Mouse (Mus musculus): Measurements from ENCODE around the gene Emb.
A peak's percentile ranks its signal among the peaks of the same experiment; 100 is the strongest.
"Not testable (repeated sequence)": the region's sequence is repeated elsewhere in the genome, so short reads cannot be mapped to it uniquely, and the experiment has no call there.

The Emb gene

DNA sequence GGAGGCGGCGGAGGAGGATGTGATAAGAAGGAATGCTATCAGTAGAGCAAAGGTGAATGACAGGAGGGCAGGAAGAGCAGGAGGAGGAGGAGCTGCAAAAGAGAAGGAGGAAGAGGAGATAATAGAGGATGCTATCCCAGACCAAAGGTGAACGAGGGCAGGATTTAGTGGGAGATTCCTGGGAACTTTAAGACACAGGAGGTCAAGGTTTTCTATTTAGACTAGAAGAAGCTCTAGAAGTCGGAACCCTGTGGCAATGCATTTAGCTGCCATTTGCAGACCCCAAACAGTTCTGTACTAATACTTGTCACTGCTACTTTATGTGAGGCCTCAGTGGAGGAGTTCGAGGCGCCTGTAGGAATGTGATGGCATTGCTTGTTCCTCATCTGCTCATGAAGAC lies at the start of gene Emb:
Gene Emb, plus strand, starts transcription at position 301 of the 400 bp plus-strand sequence.
- no peak for DNase-seq

- DNase-seq: no peak
Observed at GRCm38 (mm10) chr13:117163906-117164305, 44.4 kb upstream of the Emb start.

- DNase-seq: no peak
Observed at GRCm38 (mm10) chr13:117165071-117165470, 43.3 kb upstream of the Emb start.

- not testable (repeated sequence) for DNase-seq
Observed at GRCm38 (mm10) chr13:117180912-117181311, 27.4 kb upstream of the Emb start.

DNA sequence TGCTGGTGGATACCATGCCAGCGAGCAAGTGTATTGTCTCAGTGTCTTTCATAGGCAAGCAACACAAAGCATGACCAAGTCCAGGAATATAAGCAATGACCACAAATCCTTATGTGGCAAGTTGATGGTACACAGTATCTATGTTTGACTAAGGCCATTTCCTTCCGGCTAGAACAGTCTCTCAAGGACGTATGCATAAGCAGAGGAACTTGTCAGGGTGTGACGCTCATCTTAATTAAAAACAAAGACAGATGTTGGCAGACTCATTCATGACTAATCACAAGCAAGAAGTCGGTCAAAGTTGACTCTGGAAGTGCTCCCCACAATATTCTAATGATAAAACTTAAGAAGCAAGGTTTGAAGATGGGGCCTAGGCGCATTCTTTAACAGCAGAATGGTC lies 25.0 kb upstream of the Emb start:
- no peak for DNase-seq

GRCm38 (mm10) chr13:117185329-117185728 lies 23.0 kb upstream of the Emb start:
- no peak for DNase-seq

- no peak for DNase-seq
Observed at GRCm38 (mm10) chr13:117192161-117192560, 16.2 kb upstream of the Emb start.

- DNase-seq: no peak
Observed at GRCm38 (mm10) chr13:117193422-117193983, 14.8 kb upstream of the Emb start.

DNA sequence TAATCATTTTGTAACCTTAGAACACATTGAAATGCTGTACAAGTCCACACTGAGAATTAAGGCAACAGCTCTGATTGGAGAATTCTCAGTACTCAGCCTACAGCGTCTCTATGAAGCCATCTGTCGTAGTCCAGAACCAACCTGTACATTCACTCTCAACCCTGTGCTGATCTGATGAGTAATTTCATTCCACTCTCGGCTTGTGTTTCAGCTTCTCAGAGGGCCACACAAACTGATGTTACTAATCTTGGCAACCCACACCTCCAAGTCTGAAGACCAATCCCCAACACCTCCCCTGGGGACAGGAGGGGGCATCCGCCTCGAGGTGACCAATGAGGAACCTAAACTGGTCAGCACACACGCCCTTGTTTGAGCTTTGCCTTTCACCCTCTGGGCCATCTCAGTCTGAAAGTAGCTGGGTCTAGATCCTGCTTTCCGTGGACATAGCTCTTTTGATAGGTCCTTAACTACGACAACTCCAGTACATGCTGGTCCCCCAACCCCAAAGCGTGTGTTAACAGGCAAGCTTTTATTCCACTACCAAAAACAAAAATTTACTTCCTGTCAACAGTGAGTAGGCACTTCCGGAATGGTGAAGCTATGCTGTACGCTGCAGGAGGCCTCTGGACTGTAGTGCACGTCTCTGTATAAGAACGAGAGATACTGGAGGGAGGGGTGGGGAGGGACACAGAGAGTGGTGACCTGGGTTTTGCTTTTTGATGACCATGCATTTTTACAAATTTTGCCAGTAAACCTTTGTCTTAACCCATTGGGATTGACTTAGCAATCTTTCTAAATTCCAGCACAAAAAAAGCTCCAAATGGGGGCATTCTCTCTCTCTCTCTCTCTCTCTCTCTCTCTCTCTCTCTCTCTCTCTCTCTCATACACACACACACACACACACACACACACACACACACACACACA lies 12.5 kb upstream of the Emb start:
- no peak for DNase-seq

GRCm38 (mm10) chr13:117197666-117198065 lies 10.7 kb upstream of the Emb start:
- DNase-seq: no peak

DNA sequence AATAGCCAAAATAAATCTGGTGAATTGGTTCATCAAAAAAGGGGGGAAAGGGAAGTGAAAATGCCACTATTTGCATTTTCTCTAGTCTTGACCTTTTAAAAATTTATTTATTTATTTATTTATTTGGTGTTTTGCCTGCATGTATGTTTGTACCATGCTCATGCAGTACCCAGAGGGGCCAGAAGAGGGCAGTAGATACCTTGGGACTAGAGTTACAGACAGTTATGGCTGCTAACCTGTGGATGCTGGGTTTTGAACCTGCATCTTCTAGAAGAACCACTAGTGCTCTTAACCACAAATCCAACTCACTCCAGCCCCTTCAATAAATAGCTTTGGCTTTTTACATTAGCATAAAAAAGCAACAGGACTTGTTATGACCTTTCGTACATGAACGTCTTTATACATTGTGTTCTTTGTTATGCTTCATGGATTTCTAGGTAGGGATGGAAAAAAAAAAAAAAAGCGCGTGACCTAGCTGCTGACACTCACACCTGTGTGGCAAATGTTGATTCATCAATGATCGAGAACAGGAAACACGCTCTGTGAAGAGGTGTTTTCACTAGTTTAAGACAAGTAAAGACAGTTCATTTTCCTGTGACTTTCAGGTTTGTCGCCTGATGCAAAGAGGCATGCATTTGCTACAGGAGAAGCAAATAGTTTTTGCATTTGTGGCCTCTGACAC lies 9.8 kb upstream of the Emb start:
- peak; percentile 55 for DNase-seq

DNA sequence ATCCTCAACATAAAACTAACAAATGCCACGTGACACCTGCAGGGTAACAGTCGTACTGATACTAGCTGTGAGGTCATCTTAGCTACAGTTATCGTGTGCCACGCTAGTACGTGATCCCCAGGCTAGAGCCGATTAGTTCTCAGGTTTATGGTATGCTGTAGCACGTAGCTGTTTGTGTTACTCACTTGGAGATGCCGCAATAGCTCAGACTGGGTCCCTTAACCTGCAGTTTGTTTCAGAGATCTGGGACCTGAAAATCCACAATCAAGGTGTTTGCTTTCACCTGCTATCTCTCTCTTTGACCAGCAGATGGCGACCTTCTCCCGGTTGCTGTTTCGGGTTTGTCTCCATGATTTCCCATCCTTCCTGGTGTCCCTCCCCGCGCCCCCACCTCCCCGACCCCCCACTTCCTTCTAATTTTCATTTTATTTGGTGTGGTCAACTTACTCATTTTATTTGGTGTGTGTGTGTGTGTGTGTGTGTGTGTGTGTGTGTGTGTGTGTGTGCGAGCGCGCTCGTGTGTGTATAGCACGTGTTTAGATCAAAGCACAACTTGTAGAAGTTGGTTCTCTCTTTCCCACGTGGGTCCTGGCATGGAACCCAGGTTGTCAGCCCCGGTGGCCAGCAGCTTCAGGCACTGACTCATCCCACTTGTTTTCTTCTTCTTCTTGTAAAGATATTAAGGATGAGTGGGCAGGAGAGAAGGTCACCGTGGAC lies 5.4 kb upstream of the Emb start:
- DNase-seq: no peak

- no peak for DNase-seq
Observed at GRCm38 (mm10) chr13:117204685-117205084, 3.7 kb upstream of the Emb start.

DNA sequence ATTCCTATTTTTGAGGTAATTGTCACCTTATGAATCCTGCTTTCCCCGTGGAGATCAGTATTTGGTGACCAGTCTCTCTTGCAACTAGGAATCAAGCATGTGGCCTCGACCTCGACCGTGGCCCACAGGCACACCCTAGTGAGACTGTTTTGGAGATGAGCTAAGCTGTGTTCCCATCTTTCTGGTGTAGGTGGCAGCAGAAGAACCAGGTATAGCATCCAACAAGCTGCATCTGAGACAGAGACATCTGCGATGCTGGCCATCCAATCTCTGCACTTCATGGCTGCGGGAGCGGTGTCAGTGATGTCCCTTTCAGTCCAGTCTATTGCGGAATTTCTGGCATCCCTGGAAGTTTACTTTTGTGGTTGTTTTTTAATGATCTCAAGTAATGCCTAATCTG lies 2.3 kb upstream of the Emb start:
- no peak for DNase-seq

- no peak for DNase-seq
Observed at GRCm38 (mm10) chr13:117211386-117211875, 3.1 kb downstream of the Emb start.

- no peak for DNase-seq
Observed at GRCm38 (mm10) chr13:117215481-117215880, 7.1 kb downstream of the Emb start.

DNA sequence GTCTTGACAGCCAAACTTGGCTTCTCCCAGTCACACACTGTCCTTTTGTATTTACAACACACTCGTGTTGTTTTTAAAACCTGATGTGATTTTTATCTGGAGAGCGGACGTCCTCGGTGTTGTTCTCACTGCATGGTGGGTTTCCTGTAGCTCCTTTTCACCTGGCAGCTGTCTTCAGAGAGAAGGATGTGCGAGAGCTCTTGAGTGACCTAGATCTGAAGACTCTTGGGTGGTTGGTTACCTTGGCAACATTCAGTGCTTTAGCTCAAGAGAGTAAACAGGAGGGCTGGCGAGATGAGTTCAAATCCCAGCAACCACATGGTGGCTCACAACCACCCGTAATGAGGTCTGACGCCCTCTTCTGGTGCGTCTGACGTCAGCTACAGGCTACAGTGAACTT lies 7.8 kb downstream of the Emb start:
- no peak for DNase-seq

DNA sequence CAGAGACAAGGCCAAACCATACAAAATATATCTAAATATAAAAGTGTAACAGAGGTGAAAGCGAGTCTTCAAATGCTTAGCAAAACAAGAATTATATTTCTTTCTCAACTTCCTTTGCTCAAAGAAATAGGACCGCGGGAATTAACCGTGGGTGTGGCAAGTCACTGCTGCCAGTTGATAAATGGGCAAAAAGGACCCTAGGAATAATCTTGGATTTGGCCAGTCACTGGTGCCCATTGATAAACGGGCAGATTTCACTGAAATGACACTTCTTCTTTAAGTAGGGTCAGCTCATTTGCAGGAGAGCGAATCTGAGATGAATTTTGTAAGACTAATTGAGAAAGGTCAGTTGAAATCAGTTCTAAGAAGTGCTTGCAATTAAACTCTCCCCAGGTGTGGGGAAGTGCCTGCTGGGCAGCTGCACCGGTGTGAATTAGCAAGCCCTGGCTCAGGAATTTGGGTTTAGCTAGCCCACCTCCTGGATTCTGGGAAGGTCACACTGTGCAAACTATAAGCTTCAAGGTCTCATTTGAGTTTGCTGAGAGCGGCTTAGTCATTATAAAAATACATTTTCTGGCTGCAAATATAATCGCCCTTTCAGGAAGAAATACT lies 8.5 kb downstream of the Emb start:
- DNase-seq: no peak

GRCm38 (mm10) chr13:117217621-117218020 lies 9.3 kb downstream of the Emb start:
- DNase-seq: no peak

- DNase-seq: no peak
Observed at GRCm38 (mm10) chr13:117218092-117218491, 9.8 kb downstream of the Emb start.

DNA sequence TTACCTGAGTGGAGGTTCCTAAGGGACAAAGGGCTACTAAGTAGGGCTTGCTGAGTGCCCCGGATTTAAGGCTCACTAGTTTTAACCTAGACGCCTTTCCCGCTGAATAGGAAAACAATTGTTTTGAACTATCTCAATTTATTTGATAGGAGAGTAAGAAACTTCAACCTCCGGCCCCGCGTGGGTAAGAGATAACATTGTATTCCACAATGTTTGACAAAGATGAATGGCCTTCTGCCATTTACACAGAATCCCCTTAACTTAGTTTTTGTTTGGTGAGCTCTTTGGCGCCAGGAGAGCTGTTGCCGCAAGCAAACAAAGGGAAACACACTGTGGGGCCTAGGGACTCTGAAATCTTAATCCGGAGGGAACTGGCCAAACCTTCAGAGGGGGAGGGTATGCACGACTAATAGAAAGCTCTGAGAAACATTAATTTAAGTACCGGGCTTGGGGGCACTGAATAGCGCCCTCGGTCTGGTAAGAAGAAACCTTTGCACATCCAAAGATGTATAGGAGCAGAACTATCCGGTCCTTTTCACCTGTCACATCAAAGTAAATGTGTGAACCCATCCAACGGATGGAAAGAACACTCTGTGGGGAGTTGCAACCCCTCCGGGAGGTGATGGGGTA lies 11.7 kb downstream of the Emb start:
- no peak for DNase-seq
